Mouse (Mus musculus) hindbrain, embryonic 13.5 days (tissue): Measurements from ENCODE around the gene Pik3ap1. TPM values are rescaled to one million over a fixed set of nuclear protein-coding genes. Genes with fewer than 3 reads are reported as not detected.
"Not testable (repeated sequence)": the region's sequence is repeated elsewhere in the genome, so short reads cannot be mapped to it uniquely, and the experiment has no call there.

ENCODE experiments used
- ATAC-seq: fragments of 200-750 bp; cut with Nextera tagmentation; 2 replicates; pipeline ENCODE4 v1.8.0; 2017; ENCODE audit warnings: moderate TSS enrichment; ENCODE audit not compliant: low FRiP score
- H3K27ac ChIP-seq: fragments of 300-500 bp; sonication (generic); 2 replicates; pipeline ENCODE4 v1.5.1; 2015; ENCODE audit warnings: inconsistent platforms, mild to moderate bottlenecking, moderate library complexity
- H3K27me3 ChIP-seq: fragments of 300-500 bp; sonication (generic); 2 replicates; pipeline ENCODE4 v1.6.1; 2015; ENCODE audit warnings: mild to moderate bottlenecking, inconsistent platforms
- H3K36me3 ChIP-seq: fragments of 300-500 bp; sonication (generic); 2 replicates; pipeline ENCODE4 v1.6.1; 2015; ENCODE audit warnings: mild to moderate bottlenecking, inconsistent platforms
- H3K4me1 ChIP-seq: fragments of 300-500 bp; sonication (generic); replicated peaks from 2 replicates; pipeline ENCODE4 v1.6.1; 2015; ENCODE audit warnings: inconsistent platforms
- H3K4me2 ChIP-seq: fragments of 300-500 bp; sonication (generic); 2 replicates; pipeline ENCODE4 v1.6.1; 2015; ENCODE audit warnings: inconsistent platforms, mild to moderate bottlenecking, moderate library complexity
- H3K4me3 ChIP-seq: fragments of 300-500 bp; sonication (generic); 2 replicates; pipeline ENCODE4 v1.5.1; 2015; ENCODE audit warnings: mild to moderate bottlenecking, inconsistent platforms
- H3K9ac ChIP-seq: fragments of 300-500 bp; sonication (generic); 2 replicates; pipeline ENCODE4 v1.6.1; 2015; ENCODE audit warnings: mild to moderate bottlenecking, inconsistent platforms
- H3K9me3 ChIP-seq: fragments of 300-500 bp; sonication (generic); 2 replicates; pipeline ENCODE4 v1.6.1; 2016; ENCODE audit warnings: inconsistent platforms
- WGBS: fragments of 180-500 bp; shearing (Covaris S2); methylation state at CpG from one replicate; pipeline ENCODE4 v1.1.7; 2015; 5-methylcytosine and 5-hydroxymethylcytosine counted together
- polyA plus RNA-seq: library from polyadenylated mRNA; unstranded; fragments of >200 nt; fragmentation: Nextera tagmentation; extraction: Ambion mirVana; gene quantifications from 2 replicates; pipeline ENCODE4 v1.2.1, GENCODE M21; 2015

Gene Pik3ap1
- polyA plus RNA-seq, 1 experiment from 2014 or later: 2.2 TPM

- peak; percentile 73; the same call in 1 of the 2 replicates for ATAC-seq
- Histone ChIP-seq H3K4me2 (peak overlapping the region; percentile 28; the same call in 1 of the 2 replicates), H3K9me3 (no peaks in the 10 kb centered on the region), H3K4me1 (peaks cover 5% of the 10 kb centered on the region), H3K36me3 (no peaks in the 10 kb centered on the region), H3K4me3 (no peak overlapping the region), H3K27ac (no peak overlapping the region), H3K27me3 (0 out of 2 replicates have a peak, but pooled peaks cover 4% of the 10 kb centered on the region), H3K9ac (peak overlapping the region; percentile 43; the same call in 1 of the 2 replicates)
- WGBS: 35% methylated on average over 11 of the region's 11 CpGs
Measured at GRCm38 (mm10) chr19:41317315-41318095, 67.4 kb downstream of the Pik3ap1 start.

GRCm38 (mm10) chr19:41314696-41315095 is 70.2 kb downstream of the Pik3ap1 start:
- WGBS: 84% methylated on average over 7 of the region's 7 CpGs
- Histone ChIP-seq H3K27me3 (0 out of 2 replicates have a peak, but pooled peaks cover 4% of the 10 kb centered on the region), H3K4me3 (no peak overlapping the region), H3K4me1 (peaks cover 10% of the 10 kb centered on the region), H3K9me3 (no peaks in the 10 kb centered on the region), H3K36me3 (no peaks in the 10 kb centered on the region), H3K9ac (no peak overlapping the region), H3K27ac (no peak overlapping the region), H3K4me2 (no peak overlapping the region)
- no peak for ATAC-seq

GRCm38 (mm10) chr19:41313663-41314062 is 71.2 kb downstream of the Pik3ap1 start:
- H3K9ac ChIP-seq: no peak overlapping the region
- 22% methylated on average over 6 of the region's 6 CpGs for WGBS
- no peak overlapping the region for H3K4me3 ChIP-seq
- H3K36me3 ChIP-seq: no peaks in the 10 kb centered on the region
- peaks cover 10% of the 10 kb centered on the region for H3K4me1 ChIP-seq
- no peak overlapping the region for H3K4me2 ChIP-seq
- H3K27ac ChIP-seq: no peak overlapping the region
- no peaks in the 10 kb centered on the region for H3K9me3 ChIP-seq
- ATAC-seq: no peak
- H3K27me3 ChIP-seq: 0 out of 2 replicates have a peak, but pooled peaks cover 4% of the 10 kb centered on the region

- not testable (repeated sequence) for ATAC-seq, H3K9ac ChIP-seq, H3K27ac ChIP-seq, H3K27me3 ChIP-seq, H3K4me3 ChIP-seq, H3K9me3 ChIP-seq, H3K36me3 ChIP-seq, H3K4me2 ChIP-seq
- 91% methylated on average over 8 of the region's 8 CpGs for WGBS
- peaks cover 10% of the 10 kb centered on the region for H3K4me1 ChIP-seq
Measured at GRCm38 (mm10) chr19:41312587-41312986, 72.3 kb downstream of the Pik3ap1 start.

- H3K9me3 ChIP-seq: no peaks in the 10 kb centered on the region
- H3K27me3 ChIP-seq: 0 out of 2 replicates have a peak, but pooled peaks cover 4% of the 10 kb centered on the region
- no peak for ATAC-seq
- 0 out of 2 replicates have a peak, but pooled peaks cover 5% of the 10 kb centered on the region for H3K4me1 ChIP-seq
- WGBS: 78% methylated on average over 4 of the region's 4 CpGs
- H3K27ac ChIP-seq: no peak overlapping the region
- no peak overlapping the region for H3K9ac ChIP-seq
- H3K4me3 ChIP-seq: no peak overlapping the region
- H3K4me2 ChIP-seq: no peak overlapping the region
- H3K36me3 ChIP-seq: no peaks in the 10 kb centered on the region
Measured at GRCm38 (mm10) chr19:41312027-41312426, 72.9 kb downstream of the Pik3ap1 start.

GRCm38 (mm10) chr19:41310971-41311703 is 73.8 kb downstream of the Pik3ap1 start:
- WGBS: 20% methylated on average over 20 of the region's 20 CpGs
- Histone ChIP-seq H3K36me3 (no peaks in the 10 kb centered on the region), H3K4me1 (0 out of 2 replicates have a peak, but pooled peaks cover 5% of the 10 kb centered on the region), H3K4me2 (peak overlapping the region; percentile 62), H3K27ac (peak overlapping the region; percentile 58; the same call in 1 of the 2 replicates), H3K9me3 (no peaks in the 10 kb centered on the region), H3K27me3 (0 out of 2 replicates have a peak, but pooled peaks cover 4% of the 10 kb centered on the region), H3K4me3 (peak overlapping the region; percentile 39), H3K9ac (0 out of 2 replicates have a peak overlapping the region, but pooled peaks have one; percentile 55)
- ATAC-seq: peak; percentile 88

GRCm38 (mm10) chr19:41303933-41304332 is 81.0 kb downstream of the Pik3ap1 start:
- WGBS: 69% methylated on average over 3 of the region's 3 CpGs
- ATAC-seq: no peak
- H3K36me3 ChIP-seq: no peaks in the 10 kb centered on the region
- H3K9me3 ChIP-seq: no peaks in the 10 kb centered on the region
- no peak overlapping the region for H3K27ac ChIP-seq
- H3K4me2 ChIP-seq: no peak overlapping the region
- no peaks in the 10 kb centered on the region for H3K27me3 ChIP-seq
- 0 out of 2 replicates have a peak, but pooled peaks cover 4% of the 10 kb centered on the region for H3K4me1 ChIP-seq
- H3K4me3 ChIP-seq: no peak overlapping the region
- no peak overlapping the region for H3K9ac ChIP-seq

GRCm38 (mm10) chr19:41303433-41303832 is 81.5 kb downstream of the Pik3ap1 start:
- 0 out of 2 replicates have a peak, but pooled peaks cover 4% of the 10 kb centered on the region for H3K4me1 ChIP-seq
- no peak overlapping the region for H3K4me2 ChIP-seq
- no peaks in the 10 kb centered on the region for H3K36me3 ChIP-seq
- H3K9me3 ChIP-seq: no peaks in the 10 kb centered on the region
- no peak overlapping the region for H3K9ac ChIP-seq
- H3K27me3 ChIP-seq: no peaks in the 10 kb centered on the region
- 86% methylated on average over 6 of the region's 6 CpGs for WGBS
- no peak overlapping the region for H3K27ac ChIP-seq
- ATAC-seq: no peak
- H3K4me3 ChIP-seq: no peak overlapping the region

GRCm38 (mm10) chr19:41301856-41302255 is 83.0 kb downstream of the Pik3ap1 start:
- Histone ChIP-seq H3K4me3 (no peak overlapping the region), H3K9ac (no peak overlapping the region), H3K27me3 (no peaks in the 10 kb centered on the region), H3K4me1 (0 out of 2 replicates have a peak, but pooled peaks cover 4% of the 10 kb centered on the region), H3K36me3 (no peaks in the 10 kb centered on the region), H3K9me3 (no peaks in the 10 kb centered on the region), H3K4me2 (no peak overlapping the region), H3K27ac (no peak overlapping the region)
- WGBS: 69% methylated on average over 6 of the region's 6 CpGs
- no peak for ATAC-seq

- Histone ChIP-seq H3K36me3 (no peaks in the 10 kb centered on the region), H3K4me3 (no peak overlapping the region), H3K4me2 (no peak overlapping the region), H3K27me3 (no peaks in the 10 kb centered on the region), H3K9ac (no peak overlapping the region), H3K27ac (no peak overlapping the region), H3K9me3 (no peaks in the 10 kb centered on the region), H3K4me1 (0 out of 2 replicates have a peak, but pooled peaks cover 4% of the 10 kb centered on the region)
- WGBS: 78% methylated on average over 8 of the region's 8 CpGs
- ATAC-seq: no peak
Measured at GRCm38 (mm10) chr19:41299446-41299845, 85.5 kb downstream of the Pik3ap1 start.

GRCm38 (mm10) chr19:41290952-41291619 is 93.8 kb downstream of the Pik3ap1 start:
- no peak overlapping the region for H3K4me2 ChIP-seq
- WGBS: 68% methylated on average over 5 of the region's 5 CpGs

GRCm38 (mm10) chr19:41288568-41288967 is 96.3 kb downstream of the Pik3ap1 start:
- no peak overlapping the region for H3K4me3 ChIP-seq
- no peaks in the 10 kb centered on the region for H3K9me3 ChIP-seq
- peaks cover 8% of the 10 kb centered on the region; the same call in 1 of the 2 replicates for H3K4me1 ChIP-seq
- no peak overlapping the region for H3K27ac ChIP-seq
- no peaks in the 10 kb centered on the region for H3K36me3 ChIP-seq
- 61% methylated on average over 6 of the region's 6 CpGs for WGBS
- no peak overlapping the region for H3K9ac ChIP-seq
- no peak for ATAC-seq
- H3K27me3 ChIP-seq: no peaks in the 10 kb centered on the region
- no peak overlapping the region for H3K4me2 ChIP-seq

More at GRCm38 (mm10) chr19:41290952-41291619, 93.8 kb downstream of the Pik3ap1 start:
- Histone ChIP-seq H3K9ac (no peak overlapping the region), H3K27me3 (no peaks in the 10 kb centered on the region), H3K36me3 (no peaks in the 10 kb centered on the region), H3K4me1 (no peaks in the 10 kb centered on the region), H3K9me3 (no peaks in the 10 kb centered on the region), H3K27ac (no peak overlapping the region), H3K4me3 (no peak overlapping the region)
- no peak for ATAC-seq
